Mouse (Mus musculus) forebrain, embryonic 10.5 days (tissue): ENCODE results near the gene Mafk. TPM values are rescaled to one million over a fixed set of nuclear protein-coding genes. Genes with fewer than 3 reads are reported as not detected.

Experiments
- DNase-seq: peaks from one replicate; pipeline ENCODE4 v3.0.0-alpha.2; 2017; ENCODE audit warnings: low spot score; ENCODE audit errors: extremely low spot score
- H3K27ac ChIP-seq: fragments of 300-500 bp; sonication (generic); 2 replicates; pipeline ENCODE4 v1.5.1; 2016; ENCODE audit warnings: mild to moderate bottlenecking
- H3K27me3 ChIP-seq: fragments of 300-500 bp; sonication (generic); 2 replicates; pipeline ENCODE4 v1.6.1; 2016; ENCODE audit warnings: mild to moderate bottlenecking; ENCODE audit not compliant: poor library complexity, severe bottlenecking
- H3K36me3 ChIP-seq: fragments of 300-500 bp; sonication (generic); replicated peaks from 2 replicates; pipeline ENCODE4 v1.6.1; 2016; ENCODE audit warnings: mild to moderate bottlenecking, moderate library complexity
- H3K4me1 ChIP-seq: fragments of 300-500 bp; sonication (generic); 2 replicates; pipeline ENCODE4 v1.6.1; 2016
- H3K4me3 ChIP-seq: fragments of 300-500 bp; sonication (generic); 2 replicates; pipeline ENCODE4 v1.5.1; 2016; ENCODE audit warnings: mild to moderate bottlenecking, moderate library complexity
- H3K9me3 ChIP-seq: fragments of 300-500 bp; sonication (generic); 2 replicates; pipeline ENCODE4 v1.6.1; 2016; ENCODE audit warnings: mild to moderate bottlenecking, moderate library complexity
- WGBS: fragments of 180-500 bp; shearing (Covaris S2); methylation state at CpG from one replicate; pipeline ENCODE4 v1.1.7; 2016; 5-methylcytosine and 5-hydroxymethylcytosine counted together
- polyA plus RNA-seq: library from polyadenylated mRNA; unstranded; fragments of >200 nt; fragmentation: Nextera tagmentation; extraction: Ambion mirVana; gene quantifications from 2 replicates; pipeline ENCODE4 v1.2.1, GENCODE M21; 2016

Gene Mafk
- polyA plus RNA-seq, 1 experiment from 2014 or later: 9.8 TPM

DNA sequence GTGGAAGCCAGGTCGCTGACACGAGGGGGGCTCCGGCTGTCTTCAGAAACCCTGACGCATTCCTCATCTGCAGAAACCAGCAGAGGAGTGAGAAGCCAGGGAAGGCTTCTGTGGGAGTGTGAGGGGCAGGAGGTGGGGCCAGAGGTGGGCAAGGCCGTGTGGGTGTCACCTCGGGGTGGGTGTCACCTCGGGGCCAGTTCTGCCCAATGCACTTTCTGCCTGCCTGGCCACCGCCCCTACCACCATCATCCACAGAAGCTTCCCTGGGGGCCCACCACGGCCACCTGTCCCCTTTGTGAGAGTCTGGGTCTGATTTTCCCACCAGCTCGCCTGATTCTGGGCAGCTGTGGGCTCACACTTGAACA is 21.8 kb downstream of the Mafk start:
- no peak overlapping the region for H3K27ac ChIP-seq
- WGBS: 55% methylated on average over 10 of the region's 10 CpGs
- DNase-seq: no peak
- no peak overlapping the region for H3K4me3 ChIP-seq
- no peaks in the 10 kb centered on the region for H3K9me3 ChIP-seq
- H3K4me1 ChIP-seq: peaks cover 15% of the 10 kb centered on the region
- H3K27me3 ChIP-seq: peaks cover 38% of the 10 kb centered on the region
- H3K36me3 ChIP-seq: no peaks in the 10 kb centered on the region

DNA sequence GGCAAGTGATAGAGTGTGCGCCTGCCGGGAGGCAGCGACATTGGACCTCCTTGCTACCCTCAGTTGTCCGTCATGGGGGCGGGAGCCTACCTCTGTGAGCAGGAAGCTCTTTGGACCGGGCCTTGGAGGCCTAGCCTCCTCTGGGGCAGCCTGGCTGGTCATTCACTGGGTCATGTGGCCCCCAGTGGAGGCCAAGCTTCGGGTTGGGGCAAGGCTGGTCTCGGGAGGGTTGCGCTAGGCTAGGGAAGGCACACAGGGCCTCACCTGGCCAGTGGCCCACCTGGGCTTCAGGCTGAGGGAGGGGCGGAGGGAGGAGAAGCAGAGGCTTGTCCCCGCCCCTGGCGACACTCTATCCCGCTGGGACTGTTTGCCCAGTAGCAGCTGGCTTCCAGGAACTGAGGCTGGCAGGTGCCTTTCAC is 22.7 kb downstream of the Mafk start:
- Histone ChIP-seq H3K27me3 (peaks cover 38% of the 10 kb centered on the region), H3K4me3 (peak overlapping the region; percentile 12; the same call in 1 of the 2 replicates), H3K27ac (peak overlapping the region; percentile 58; the same call in 1 of the 2 replicates), H3K4me1 (peaks cover 15% of the 10 kb centered on the region), H3K36me3 (no peaks in the 10 kb centered on the region), H3K9me3 (no peaks in the 10 kb centered on the region)
- no peak for DNase-seq
- WGBS: 9% methylated on average over 13 of the region's 13 CpGs

DNA sequence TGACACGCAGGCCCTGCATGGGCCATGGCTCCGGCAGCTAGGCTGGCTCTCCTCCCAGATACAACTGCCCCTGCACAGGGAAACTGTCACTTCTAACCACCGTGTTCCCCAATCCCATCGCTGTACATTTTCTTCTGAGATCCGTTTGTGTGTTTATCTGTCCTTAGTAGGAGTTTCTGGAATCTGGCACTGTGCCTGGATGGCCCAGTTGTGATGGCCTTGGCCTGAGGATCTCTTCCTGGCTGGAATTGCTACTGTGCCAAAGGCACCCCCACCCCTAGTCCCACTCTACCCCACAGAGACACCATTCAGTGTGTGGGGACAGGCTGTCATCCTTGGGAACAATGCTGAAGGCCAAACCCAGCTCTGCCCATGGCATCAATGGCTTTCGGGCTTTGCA is 24.7 kb downstream of the Mafk start:
- no peaks in the 10 kb centered on the region for H3K9me3 ChIP-seq
- H3K27ac ChIP-seq: no peak overlapping the region
- H3K4me3 ChIP-seq: no peak overlapping the region
- H3K36me3 ChIP-seq: 0 out of 2 replicates have a peak, but pooled peaks cover 6% of the 10 kb centered on the region
- H3K27me3 ChIP-seq: peaks cover 38% of the 10 kb centered on the region
- H3K4me1 ChIP-seq: peaks cover 15% of the 10 kb centered on the region
- DNase-seq: no peak
- WGBS: 88% methylated on average over 6 of the region's 6 CpGs

DNA sequence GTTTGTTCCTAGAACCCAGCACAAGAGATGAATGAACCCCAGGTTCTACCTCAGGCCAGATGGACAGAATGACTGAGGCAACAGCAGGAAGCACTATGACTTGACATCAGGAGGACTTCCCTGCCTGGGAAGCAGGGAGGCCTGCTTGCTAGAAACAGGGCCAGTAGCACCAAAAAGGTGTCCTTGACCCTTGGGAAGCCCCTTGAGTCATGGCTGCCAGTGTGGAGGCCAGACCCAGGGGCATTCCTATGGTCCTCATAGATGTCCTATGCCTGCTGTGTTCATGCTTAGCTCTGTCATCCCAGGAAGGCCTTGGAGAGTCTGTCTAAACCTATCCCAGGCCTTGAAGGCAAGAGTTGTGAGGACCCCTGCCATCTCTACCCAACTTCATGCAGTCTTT is 25.1 kb downstream of the Mafk start:
- Histone ChIP-seq H3K4me3 (no peak overlapping the region), H3K4me1 (peaks cover 15% of the 10 kb centered on the region), H3K27ac (no peak overlapping the region), H3K36me3 (peaks cover 11% of the 10 kb centered on the region), H3K27me3 (peaks cover 38% of the 10 kb centered on the region), H3K9me3 (no peaks in the 10 kb centered on the region)
- no peak for DNase-seq

DNA sequence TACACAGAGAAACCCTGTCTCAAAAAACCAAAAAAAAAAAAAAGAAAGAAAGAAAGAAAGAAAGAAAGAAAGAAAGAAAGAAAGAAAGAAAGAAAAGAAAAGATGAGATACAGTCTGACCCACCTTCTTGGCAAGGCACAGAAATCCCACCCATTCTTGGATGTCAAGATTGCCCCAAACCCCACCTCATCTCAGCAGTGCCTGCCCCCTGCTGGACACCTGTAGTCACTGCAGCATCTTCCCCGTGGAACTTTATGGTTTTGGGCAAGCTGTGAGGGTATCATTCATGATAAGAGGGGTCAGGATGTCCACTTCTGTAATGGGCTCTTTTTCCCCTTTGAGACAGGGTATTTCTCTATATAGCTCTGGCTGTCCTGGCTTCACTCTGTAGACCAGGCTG is 26.0 kb downstream of the Mafk start:
- DNase-seq: no peak
- Histone ChIP-seq H3K27ac (no peak overlapping the region), H3K4me3 (no peak overlapping the region), H3K36me3 (peaks cover 20% of the 10 kb centered on the region), H3K27me3 (peaks cover 29% of the 10 kb centered on the region), H3K9me3 (no peaks in the 10 kb centered on the region), H3K4me1 (peaks cover 15% of the 10 kb centered on the region)
- 8% methylated on average over 1 of the region's 1 CpGs for WGBS

DNA sequence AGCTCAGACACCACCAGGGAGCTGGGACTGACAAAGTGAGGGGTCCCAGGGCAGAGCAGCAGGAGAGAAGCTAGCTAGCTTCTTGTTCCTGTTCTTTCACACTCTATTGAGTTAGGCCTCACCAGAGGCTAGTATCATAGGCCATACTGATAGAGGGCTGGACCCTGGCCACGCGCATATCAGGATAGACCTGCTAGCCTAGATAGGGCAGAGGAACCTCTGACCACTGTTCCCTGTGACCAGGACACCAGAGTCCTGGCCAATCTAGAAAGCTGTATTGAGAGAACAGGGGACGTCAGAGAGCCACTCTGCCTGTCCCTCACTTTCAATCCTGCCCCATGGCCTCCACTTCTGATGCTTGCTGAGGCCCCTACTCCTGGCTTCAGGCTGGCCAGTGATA is 26.7 kb downstream of the Mafk start:
- 86% methylated on average over 3 of the region's 3 CpGs for WGBS
- H3K9me3 ChIP-seq: no peaks in the 10 kb centered on the region
- H3K27ac ChIP-seq: 0 out of 2 replicates have a peak overlapping the region, but pooled peaks have one; percentile 12
- H3K4me3 ChIP-seq: no peak overlapping the region
- DNase-seq: no peak
- H3K4me1 ChIP-seq: peaks cover 10% of the 10 kb centered on the region
- peaks cover 27% of the 10 kb centered on the region for H3K36me3 ChIP-seq
- H3K27me3 ChIP-seq: peaks cover 22% of the 10 kb centered on the region

DNA sequence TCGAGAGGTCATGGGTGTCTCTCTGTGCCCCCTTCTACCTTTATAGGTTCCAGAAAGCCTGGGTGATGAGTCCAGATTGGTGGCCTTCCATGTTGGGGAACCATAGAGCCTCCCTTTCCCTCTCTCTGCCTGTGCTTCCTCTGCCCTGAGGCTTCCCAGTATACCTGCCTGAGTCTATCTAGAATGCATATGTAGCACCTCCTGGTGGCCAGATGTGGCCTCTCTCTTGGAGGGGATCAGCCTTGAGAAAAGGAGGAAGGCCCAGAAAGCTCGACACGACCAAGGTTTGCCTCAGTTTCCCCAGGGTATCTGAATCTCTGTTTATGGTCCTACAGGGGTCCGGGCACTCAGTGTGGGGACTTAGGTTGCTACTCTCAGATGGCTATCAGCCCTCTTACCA is 27.5 kb downstream of the Mafk start:
- Histone ChIP-seq H3K4me1 (peaks cover 4% of the 10 kb centered on the region), H3K27ac (0 out of 2 replicates have a peak overlapping the region, but pooled peaks have one; percentile 12), H3K36me3 (peaks cover 35% of the 10 kb centered on the region), H3K9me3 (no peaks in the 10 kb centered on the region), H3K4me3 (no peak overlapping the region), H3K27me3 (peaks cover 14% of the 10 kb centered on the region)
- 54% methylated on average over 4 of the region's 4 CpGs for WGBS
- no peak for DNase-seq

DNA sequence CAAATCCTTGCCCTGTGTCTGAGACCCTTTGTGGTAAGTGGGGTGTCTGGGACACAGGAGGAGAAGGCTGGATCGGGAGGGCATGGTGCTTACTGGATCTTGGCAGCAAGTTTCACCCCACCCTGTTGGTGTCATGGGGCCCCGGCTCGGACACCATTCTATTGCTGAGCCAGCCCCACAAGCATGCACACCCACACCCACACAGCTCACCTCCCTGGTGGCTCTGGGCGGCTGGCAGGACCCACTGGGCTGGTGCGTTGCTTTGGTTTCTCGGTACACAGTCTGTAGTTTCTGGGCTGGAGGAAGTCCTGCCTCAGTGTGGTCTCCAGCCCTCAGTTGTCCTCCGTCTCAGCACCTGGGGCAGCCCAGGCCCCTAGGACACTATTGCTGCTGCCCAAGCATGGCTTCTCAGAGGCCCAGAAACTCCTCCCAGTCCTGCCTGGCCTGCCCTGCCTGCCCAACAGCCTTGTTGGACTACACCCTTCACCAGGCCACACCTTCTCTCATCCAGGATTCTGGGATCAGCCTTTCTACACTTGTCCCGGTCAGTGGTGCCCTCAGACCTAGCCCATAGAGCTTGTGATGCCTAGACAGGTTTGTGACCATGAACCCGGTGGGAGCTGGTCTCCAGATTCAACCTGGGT is 28.3 kb downstream of the Mafk start, which contains the start of gene Tmem184a:
TSS of gene Tmem184a (minus strand) at position 380 of the 644 bp plus-strand sequence.
- whole genome bisulfite sequencing: 88% methylated on average over 9 of the region's 9 CpGs
- H3K4me1 ChIP-seq: no peaks in the 10 kb centered on the region

DNA sequence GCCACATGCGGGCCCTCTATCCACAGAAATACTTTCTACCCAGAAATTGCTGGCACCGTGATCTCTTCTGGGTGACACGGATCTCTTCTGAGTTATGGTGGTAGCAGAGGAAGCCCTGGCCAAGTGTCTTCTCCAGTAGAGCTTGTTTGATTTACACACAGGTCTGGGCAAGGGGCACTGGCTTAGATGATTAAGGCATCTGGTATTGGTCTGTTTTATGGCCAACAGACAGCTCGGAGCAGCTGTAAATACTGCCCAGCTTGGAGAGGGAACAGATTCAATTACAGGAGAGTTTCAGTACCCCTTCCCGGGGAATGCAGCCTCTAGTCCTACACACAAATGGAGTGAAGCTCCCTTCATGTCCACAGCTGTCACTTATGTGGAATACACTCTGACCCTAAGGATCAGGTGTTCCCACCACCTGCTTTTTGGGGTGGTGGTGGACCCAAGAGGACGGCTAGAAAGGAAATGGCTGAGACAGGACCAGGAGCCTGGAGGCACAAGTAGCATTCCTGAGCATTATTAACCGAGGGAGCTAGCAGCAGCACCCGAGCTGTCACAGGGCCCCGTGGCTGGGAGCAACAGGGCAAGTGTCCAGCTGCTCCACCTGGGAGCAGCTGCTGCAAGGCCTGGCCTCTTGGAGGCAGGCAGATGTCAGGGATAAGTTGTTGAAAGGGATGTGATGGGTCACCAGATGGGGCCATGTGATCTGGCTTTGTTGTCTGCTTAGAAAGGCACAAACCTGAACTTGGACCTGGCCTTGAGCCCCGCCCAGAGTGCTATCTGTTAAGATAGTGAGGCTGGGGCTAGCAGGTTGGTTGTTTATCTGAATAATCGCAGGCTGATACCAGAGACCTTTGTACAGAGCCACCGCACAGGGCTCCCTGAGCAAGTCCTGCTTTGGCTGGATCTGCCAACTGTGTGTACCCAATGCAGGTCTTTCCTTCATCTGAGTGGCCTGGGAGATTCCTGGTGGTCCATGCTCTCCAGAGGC is 30.4 kb downstream of the Mafk start:
- no peak for DNase-seq
- no peaks in the 10 kb centered on the region for H3K9me3 ChIP-seq
- WGBS: 85% methylated on average over 12 of the region's 12 CpGs

More for the DNA sequence above, 28.3 kb downstream of the Mafk start, which contains the start of gene Tmem184a:
- no peaks in the 10 kb centered on the region for H3K9me3 ChIP-seq
- peaks cover 6% of the 10 kb centered on the region for H3K27me3 ChIP-seq
- DNase-seq: no peak
- H3K27ac ChIP-seq: no peak within 1 kb of the TSS
- H3K4me3 ChIP-seq: no peak within 1 kb of the TSS
- H3K36me3 ChIP-seq: peaks cover 43% of the 10 kb centered on the region

DNA sequence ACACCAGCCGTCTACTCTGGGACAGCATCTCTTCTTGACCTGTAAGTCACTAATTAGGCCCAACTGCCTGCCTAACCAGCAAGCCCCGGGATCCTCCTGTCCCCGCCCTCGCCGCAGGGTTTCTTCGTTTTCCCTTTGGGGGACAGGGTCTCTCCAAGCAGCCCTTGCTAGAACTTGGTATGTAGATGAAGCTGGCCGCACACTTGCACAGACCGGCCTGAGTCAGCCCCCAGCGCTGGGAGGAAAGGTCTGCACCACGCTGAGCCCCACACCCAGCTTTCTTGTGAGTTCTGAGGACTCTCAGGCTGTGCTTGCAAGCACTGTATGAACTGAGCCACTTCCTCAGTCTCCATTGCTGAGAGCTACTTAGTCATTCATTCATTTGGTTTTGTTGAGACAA is 33.2 kb downstream of the Mafk start:
- Histone ChIP-seq H3K4me3 (no peak overlapping the region), H3K4me1 (peaks cover 18% of the 10 kb centered on the region), H3K9me3 (no peaks in the 10 kb centered on the region), H3K27me3 (no peaks in the 10 kb centered on the region), H3K36me3 (peaks cover 44% of the 10 kb centered on the region), H3K27ac (no peak overlapping the region)
- no peak for DNase-seq
- WGBS: 95% methylated on average over 10 of the region's 10 CpGs

More for the DNA sequence above, 30.4 kb downstream of the Mafk start:
- H3K4me1 ChIP-seq: peaks cover 14% of the 10 kb centered on the region
- H3K27ac ChIP-seq: no peak overlapping the region
- peaks cover 44% of the 10 kb centered on the region for H3K36me3 ChIP-seq
- H3K4me3 ChIP-seq: no peak overlapping the region
- no peaks in the 10 kb centered on the region for H3K27me3 ChIP-seq

DNA sequence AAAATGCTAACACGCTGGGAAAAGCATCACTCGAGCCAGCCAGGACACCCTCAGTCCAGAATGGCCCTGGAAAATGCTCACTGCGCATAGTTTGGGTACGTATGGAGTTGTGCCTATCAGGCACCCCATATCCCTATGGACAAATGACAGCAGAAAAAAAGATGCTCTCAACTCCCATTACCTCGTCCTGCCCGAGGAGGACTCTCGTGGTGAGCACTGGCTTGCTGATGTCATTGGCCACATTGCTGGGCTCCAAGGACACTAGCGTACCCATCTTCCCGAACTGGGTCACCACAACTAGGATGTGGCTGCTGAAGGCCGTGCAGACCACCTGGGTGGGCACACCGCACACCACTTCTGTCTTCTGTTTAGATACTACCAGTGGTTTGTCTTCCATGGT is 34.6 kb downstream of the Mafk start:
- WGBS: 50% methylated on average over 11 of the region's 11 CpGs
- H3K27ac ChIP-seq: peak overlapping the region; percentile 92
- H3K27me3 ChIP-seq: no peaks in the 10 kb centered on the region

DNA sequence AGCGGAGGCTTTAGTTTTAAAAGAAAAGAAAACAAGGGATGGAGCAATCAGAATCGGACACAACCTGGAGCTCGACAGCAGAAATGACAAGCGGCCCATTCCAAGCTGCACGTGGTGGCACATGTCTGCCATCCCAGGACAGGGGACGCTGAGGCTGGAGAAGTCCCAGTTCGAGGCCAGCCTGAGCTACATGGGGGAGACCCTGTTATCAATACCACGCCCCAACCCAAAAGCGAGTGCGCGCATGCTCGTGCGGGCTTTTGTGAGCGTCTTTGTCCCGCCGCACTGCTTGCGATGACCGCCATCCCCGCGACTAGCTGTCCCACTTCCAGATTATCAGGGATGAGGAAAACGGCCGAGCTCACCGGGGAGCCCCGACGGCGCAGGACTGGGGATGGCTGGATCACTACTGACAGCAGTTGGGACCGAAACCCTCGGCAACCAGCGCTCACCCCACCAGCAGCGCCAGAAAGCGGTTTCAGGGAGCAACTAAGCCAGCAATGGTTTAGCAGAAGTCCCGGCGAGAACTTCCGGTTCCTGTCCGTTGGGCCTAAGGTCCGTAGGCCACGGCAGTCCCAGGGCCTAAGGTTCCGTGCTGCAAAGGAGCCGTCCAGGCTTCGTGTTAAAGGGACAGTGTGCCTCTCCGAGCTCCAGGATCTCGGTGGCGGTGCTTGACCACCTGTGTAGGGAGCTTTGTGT is 35.2 kb downstream of the Mafk start, which contains the start of the genes Gm26938 and Psmg3:
TSS of gene Gm26938 (minus strand) at position 51 of the 699 bp plus-strand sequence.
TSS of gene Psmg3 (minus strand) at position 529 of the 699 bp plus-strand sequence.
- Histone ChIP-seq H3K4me1 (peaks cover 18% of the 10 kb centered on the region), H3K9me3 (no peaks in the 10 kb centered on the region), H3K4me3 (peak within 1 kb of the TSS; percentile 91), H3K36me3 (peaks cover 32% of the 10 kb centered on the region), H3K27ac (peak within 1 kb of the TSS; percentile 92), H3K27me3 (no peaks in the 10 kb centered on the region)
- WGBS: under 1% methylated on average over 43 of the region's 43 CpGs
- DNase-seq: peak; percentile 93

More for the DNA sequence above, 34.6 kb downstream of the Mafk start:
- DNase-seq: no peak
- H3K4me3 ChIP-seq: peak overlapping the region; percentile 91
- H3K9me3 ChIP-seq: no peaks in the 10 kb centered on the region
- H3K36me3 ChIP-seq: peaks cover 38% of the 10 kb centered on the region
- H3K4me1 ChIP-seq: peaks cover 18% of the 10 kb centered on the region
